Mouse (Mus musculus): ENCODE results near the gene 5330417C22Rik.
A peak's percentile ranks its signal among the peaks of the same experiment; 100 is the strongest.

The 5330417C22Rik gene

GRCm38 (mm10) chr3:108454172-108454571 lies 82.2 kb downstream of the 5330417C22Rik start:
- DNase-seq = no peak

- no peak for DNase-seq
Observed at GRCm38 (mm10) chr3:108451969-108452368, 84.4 kb downstream of the 5330417C22Rik start.

- no peak for DNase-seq
Observed at GRCm38 (mm10) chr3:108445366-108445705, 91.0 kb downstream of the 5330417C22Rik start.

- peak; percentile 90 for DNase-seq
Observed at GRCm38 (mm10) chr3:108444698-108445365, 91.5 kb downstream of the 5330417C22Rik start, which contains the start of gene Sars. Gene Sars (minus strand): TSS chr3:108445209.

GRCm38 (mm10) chr3:108444029-108444428 lies 92.3 kb downstream of the 5330417C22Rik start:
- peak; percentile 22 for DNase-seq

- no peak for DNase-seq
Observed at GRCm38 (mm10) chr3:108436380-108436714, 100.0 kb downstream of the 5330417C22Rik start.

- no peak for DNase-seq
Observed at GRCm38 (mm10) chr3:108435701-108436379, 100.5 kb downstream of the 5330417C22Rik start.

- no peak for DNase-seq
Observed at GRCm38 (mm10) chr3:108433881-108434495, 102.3 kb downstream of the 5330417C22Rik start.

- DNase-seq = no peak
Observed at GRCm38 (mm10) chr3:108433188-108433880, 103.0 kb downstream of the 5330417C22Rik start.

GRCm38 (mm10) chr3:108432542-108433187 lies 103.7 kb downstream of the 5330417C22Rik start:
- no peak for DNase-seq

- DNase-seq = no peak
Observed at GRCm38 (mm10) chr3:108425624-108426018, 110.7 kb downstream of the 5330417C22Rik start.

- no peak for DNase-seq
Observed at GRCm38 (mm10) chr3:108424944-108425623, 111.3 kb downstream of the 5330417C22Rik start.

GRCm38 (mm10) chr3:108423844-108424801 lies 112.2 kb downstream of the 5330417C22Rik start:
- DNase-seq = peak; percentile 63

GRCm38 (mm10) chr3:108423006-108423405 lies 113.3 kb downstream of the 5330417C22Rik start:
- DNase-seq = no peak

GRCm38 (mm10) chr3:108415831-108416223 lies 120.5 kb downstream of the 5330417C22Rik start:
- peak; percentile 83 for DNase-seq

- no peak for DNase-seq
Observed at GRCm38 (mm10) chr3:108414857-108415830, 121.2 kb downstream of the 5330417C22Rik start, which contains the start of gene Celsr2. Gene Celsr2 (minus strand): TSS chr3:108415552.

- DNase-seq = no peak
Observed at GRCm38 (mm10) chr3:108413634-108414360, 122.5 kb downstream of the 5330417C22Rik start.

GRCm38 (mm10) chr3:108411754-108412121 lies 124.6 kb downstream of the 5330417C22Rik start:
- DNase-seq = peak; percentile 64
